Mouse (Mus musculus) small intestine, adult 2 months (tissue): ENCODE results near the gene Gm11983. TPM values are rescaled to one million over a fixed set of nuclear protein-coding genes. Genes with fewer than 3 reads are reported as not detected.
"Not testable (repeated sequence)": the region's sequence is repeated elsewhere in the genome, so short reads cannot be mapped to it uniquely, and the experiment has no call there.

Source experiments
- H3K27ac ChIP-seq: fragments of 200-500 bp; 2 replicates; pipeline ENCODE4 v1.5.1; 2012; ENCODE audit warnings: low read depth, low read length, control low read depth, inconsistent platforms; ENCODE audit not compliant: insufficient read depth
- H3K27me3 ChIP-seq: fragments of 200-500 bp; 2 replicates; pipeline ENCODE4 v1.6.1; 2012; ENCODE audit warnings: mild to moderate bottlenecking, moderate library complexity, low read length, inconsistent platforms; ENCODE audit not compliant: control insufficient read depth, insufficient read depth
- H3K36me3 ChIP-seq: fragments of 200-500 bp; 2 replicates; pipeline ENCODE4 v1.6.1; 2012; ENCODE audit warnings: mild to moderate bottlenecking, low read length, control low read depth, inconsistent platforms; ENCODE audit not compliant: control insufficient read depth, insufficient read depth
- H3K4me1 ChIP-seq: fragments of 200-500 bp; 2 replicates; pipeline ENCODE4 v1.6.1; 2012; ENCODE audit warnings: low read length, inconsistent platforms, mixed read lengths; ENCODE audit not compliant: control insufficient read depth, insufficient read depth, insufficient read length
- H3K4me3 ChIP-seq: fragments of 200-500 bp; 2 replicates; pipeline ENCODE4 v1.5.1; 2012; ENCODE audit warnings: low read depth, mild to moderate bottlenecking, control low read depth, inconsistent platforms, low read length, moderate library complexity
- CTCF ChIP-seq: fragments of 200-500 bp; IDR thresholded peaks from 2 replicates; pipeline ENCODE4 v1.5.1; 2012; ENCODE audit warnings: low read depth, mild to moderate bottlenecking, control low read depth, inconsistent platforms, low read length, moderate library complexity, mixed read lengths; ENCODE audit not compliant: insufficient replicate concordance, insufficient read length; ENCODE audit errors: extremely low read depth
- POLR2A ChIP-seq: fragments of 200-500 bp; IDR thresholded peaks from 2 replicates; pipeline ENCODE4 v1.6.1; 2012; ENCODE audit warnings: low read depth, mild to moderate bottlenecking, control low read depth, inconsistent platforms, low read length, moderate library complexity
- WGBS: fragments of 180-500 bp; shearing (Covaris S2); methylation state at CpG from one replicate; pipeline ENCODE4 v1.1.7; 2018; 5-methylcytosine and 5-hydroxymethylcytosine counted together
- polyA plus RNA-seq: library from polyadenylated mRNA; depleted of rRNA; stranded (reverse); fragments of >200 nt; gene quantifications from 2 replicates; pipeline ENCODE4 v1.2.3, GENCODE M21; 2012; rRNA removed

The Gm11983 gene
- polyA plus RNA-seq, 1 experiment: not detected

- Histone ChIP-seq H3K27me3 (no peaks in the 10 kb centered on the region), H3K27ac (no peak overlapping the region), H3K4me1 (no peaks in the 10 kb centered on the region), H3K36me3 (no peaks in the 10 kb centered on the region), H3K4me3 (no peak overlapping the region)
- WGBS: 86% methylated on average over 9 of the region's 9 CpGs
- TF ChIP-seq POLR2A (no peak), CTCF (no peak)
Observed at GRCm38 (mm10) chr11:6833731-6834130, 3.7 kb downstream of the Gm11983 start.

- no peak overlapping the region for H3K27ac ChIP-seq
- H3K4me3 ChIP-seq: no peak overlapping the region
- no peaks in the 10 kb centered on the region for H3K36me3 ChIP-seq
- WGBS: 54% methylated on average over 9 of the region's 9 CpGs
- no peaks in the 10 kb centered on the region for H3K27me3 ChIP-seq
- no peaks in the 10 kb centered on the region for H3K4me1 ChIP-seq
- TF ChIP-seq POLR2A (no peak), CTCF (no peak)
Observed at GRCm38 (mm10) chr11:6831931-6832330, 5.5 kb downstream of the Gm11983 start.

- H3K27ac ChIP-seq: no peak overlapping the region
Observed at GRCm38 (mm10) chr11:6828196-6828595, 9.3 kb downstream of the Gm11983 start.

GRCm38 (mm10) chr11:6826157-6826556 is 11.3 kb downstream of the Gm11983 start:
- no peaks in the 10 kb centered on the region for H3K36me3 ChIP-seq
- WGBS: 69% methylated on average over 3 of the region's 3 CpGs
- no peak for TF ChIP-seq CTCF
- no peak for TF ChIP-seq POLR2A
- H3K27ac ChIP-seq: no peak overlapping the region
- H3K4me3 ChIP-seq: no peak overlapping the region
- H3K4me1 ChIP-seq: no peaks in the 10 kb centered on the region
- H3K27me3 ChIP-seq: no peaks in the 10 kb centered on the region

More at GRCm38 (mm10) chr11:6828196-6828595, 9.3 kb downstream of the Gm11983 start:
- no peaks in the 10 kb centered on the region for H3K4me1 ChIP-seq
- TF ChIP-seq CTCF: no peak
- no peak for TF ChIP-seq POLR2A
- no peaks in the 10 kb centered on the region for H3K27me3 ChIP-seq
- 31% methylated on average over 5 of the region's 5 CpGs for WGBS
- H3K4me3 ChIP-seq: no peak overlapping the region
- H3K36me3 ChIP-seq: no peaks in the 10 kb centered on the region

- Histone ChIP-seq H3K4me1 (no peaks in the 10 kb centered on the region), H3K36me3 (no peaks in the 10 kb centered on the region), H3K4me3 (no peak overlapping the region), H3K27me3 (no peaks in the 10 kb centered on the region), H3K27ac (no peak overlapping the region)
- WGBS: 80% methylated on average over 2 of the region's 2 CpGs
- TF ChIP-seq CTCF (no peak), POLR2A (no peak)
Observed at GRCm38 (mm10) chr11:6823176-6823575, 14.3 kb downstream of the Gm11983 start.

- Histone ChIP-seq H3K27ac (no peak overlapping the region), H3K27me3 (no peaks in the 10 kb centered on the region), H3K4me3 (no peak overlapping the region), H3K4me1 (no peaks in the 10 kb centered on the region), H3K36me3 (no peaks in the 10 kb centered on the region)
- 96% methylated on average over 4 of the region's 4 CpGs for WGBS
- TF ChIP-seq POLR2A (no peak), CTCF (no peak)
Observed at GRCm38 (mm10) chr11:6814486-6814885, 23.0 kb downstream of the Gm11983 start.

GRCm38 (mm10) chr11:6802879-6803278 is 34.6 kb downstream of the Gm11983 start:
- not testable (repeated sequence) for H3K36me3 ChIP-seq, H3K4me1 ChIP-seq, H3K27ac ChIP-seq, H3K4me3 ChIP-seq, H3K27me3 ChIP-seq

GRCm38 (mm10) chr11:6790690-6791089 is 46.8 kb downstream of the Gm11983 start:
- H3K27me3 ChIP-seq: no peaks in the 10 kb centered on the region
- 89% methylated on average over 3 of the region's 3 CpGs for WGBS
- TF ChIP-seq CTCF: peak; percentile 37; the same call in 1 of the 2 replicates
- no peak for TF ChIP-seq POLR2A
- no peak overlapping the region for H3K27ac ChIP-seq
- H3K36me3 ChIP-seq: no peaks in the 10 kb centered on the region
- no peak overlapping the region for H3K4me3 ChIP-seq
- H3K4me1 ChIP-seq: no peaks in the 10 kb centered on the region

Other genes with a start within 250 kb of the Gm11983 start
- gene Nacad, start 231.6 kb downstream of the Gm11983 start, polyA plus RNA-seq: 1.7 and 1.9 TPM in 2 replicates
- gene Tbrg4, start 211.6 kb downstream of the Gm11983 start, polyA plus RNA-seq: 85.9 and 101 TPM in 2 replicates
- not detected in 2 replicates for gene Wap, start 199.0 kb downstream of the Gm11983 start, polyA plus RNA-seq
- gene Ramp3, start 179.1 kb downstream of the Gm11983 start, polyA plus RNA-seq: 2.7 and 3.5 TPM in 2 replicates
- gene Adcy1, start 225.8 kb upstream of the Gm11983 start, polyA plus RNA-seq: 0.34 and 0.99 TPM in 2 replicates